Mouse (Mus musculus): ENCODE data around the gene Lsm4. TPM values are rescaled to one million over a fixed set of nuclear protein-coding genes. Genes with fewer than 3 reads are reported as not detected.
A peak's percentile ranks its signal among the peaks of the same experiment; 100 is the strongest.

Gene Lsm4
- polyA plus RNA-seq, 2 experiments: 134 to 160 TPM

DNA sequence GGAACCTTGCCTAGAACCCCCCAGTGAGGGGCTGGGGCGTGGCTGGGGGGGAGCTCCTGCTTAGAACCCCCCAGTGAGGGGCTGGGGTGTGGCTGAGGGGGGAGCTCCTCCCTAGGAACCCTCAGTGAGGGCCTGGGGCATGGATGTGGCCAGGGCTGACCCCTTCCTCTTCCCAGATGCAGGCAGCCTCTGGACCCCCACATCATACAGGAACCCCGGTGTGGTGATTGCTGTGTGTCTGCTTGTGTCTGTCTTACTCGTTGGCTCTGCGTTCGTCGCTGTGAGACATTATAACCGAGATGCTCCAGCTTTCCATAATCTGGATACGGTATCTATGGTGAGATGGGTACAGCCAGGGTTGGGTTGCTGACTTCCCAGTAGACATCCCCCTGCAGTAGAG, 48.6 kb downstream of the Lsm4 start:
- Histone ChIP-seq H3K27ac (no peak overlapping the region), H3K9ac (replicated peaks) (no peak overlapping the region), H3K4me3 (ENCODE audit: insufficient read depth in 1 of 2, low read depth in 2 of 2, low read length in 2 of 2) (no peak overlapping the region), H3K9me3 (ENCODE audit: control insufficient read depth, low read length) (no peaks in the 10 kb centered on the region), H3K27me3 (ENCODE audit: control insufficient read depth, insufficient read depth, low read length) (peaks cover 5% of the 10 kb centered on the region), H3K4me1 (replicated peaks; ENCODE audit: control insufficient read depth in 2 of 2, insufficient read depth in 2 of 2, low read length in 1 of 2) (no peaks in the 10 kb centered on the region), H3K4me2 (ENCODE audit: low read depth) (no peak overlapping the region), H3K36me3 (replicated peaks; ENCODE audit: control insufficient read depth, insufficient read depth, low read depth) (no peaks in the 10 kb centered on the region)
- 75% methylated on average over 8 of the region's 8 CpGs for WGBS (ENCODE audit: insufficient replicate concordance)
- no peak for ATAC-seq (ENCODE audit: insufficient read depth)
- DNase-seq (ENCODE audit: low read depth in 3 of 3, low spot score in 3 of 3): no peak
- TF ChIP-seq EP300 (IDR thresholded peaks at IDR 0.05; ENCODE audit: low read depth) (no peak), CTCF (IDR thresholded peaks at IDR 0.05; ENCODE audit: low read depth) (no peak)

DNA sequence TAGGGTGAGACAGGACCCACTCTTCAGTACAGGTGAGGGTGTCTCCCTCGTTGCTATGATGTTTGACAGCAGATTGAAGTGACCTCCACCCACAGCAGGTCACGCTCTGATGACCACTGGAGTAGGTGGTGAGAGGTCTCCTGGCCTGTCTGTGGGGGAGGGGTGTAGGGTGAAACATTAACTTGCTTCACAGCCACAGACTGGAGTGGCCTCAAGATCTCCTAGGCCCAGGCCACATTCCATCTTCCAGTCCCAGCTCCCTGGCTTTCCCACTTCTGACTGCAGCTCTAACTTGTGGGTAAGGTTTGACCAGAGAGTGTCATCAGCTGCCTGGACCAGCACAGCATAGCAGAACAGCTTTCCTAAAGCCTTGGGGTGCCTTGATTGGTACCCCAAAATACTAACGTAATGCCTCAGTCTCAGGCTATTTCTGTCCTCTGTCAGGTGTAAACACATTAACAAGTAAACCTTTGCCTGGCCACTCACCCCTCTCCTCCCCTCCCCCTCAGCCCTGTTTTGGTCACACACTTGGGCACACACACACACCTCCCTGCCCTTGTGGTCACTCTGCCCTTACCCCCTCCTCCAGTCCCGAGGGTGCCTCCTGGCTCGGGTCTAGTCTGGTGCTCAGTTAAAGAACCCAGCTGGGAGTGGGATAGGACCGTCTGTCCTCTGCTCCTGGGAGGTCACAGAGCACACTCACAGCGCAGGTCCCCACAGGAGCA, 50.6 kb downstream of the Lsm4 start, which contains the start of gene Pde4c:
Pde4c (plus strand) TSS at position 235 of the 725 bp plus-strand sequence.
- WGBS (ENCODE audit: insufficient replicate concordance): 48% methylated on average over 7 of the region's 7 CpGs
- Histone ChIP-seq H3K36me3 (replicated peaks; ENCODE audit: control insufficient read depth, insufficient read depth, low read depth) (no peaks in the 10 kb centered on the region), H3K9me3 (ENCODE audit: control insufficient read depth, low read length) (no peaks in the 10 kb centered on the region), H3K4me1 (replicated peaks; ENCODE audit: control insufficient read depth in 2 of 2, insufficient read depth in 2 of 2, low read length in 1 of 2) (no peaks in the 10 kb centered on the region), H3K4me2 (ENCODE audit: low read depth) (peak within 1 kb of the TSS; percentile 22; the same call in 1 of the 2 replicates), H3K27me3 (ENCODE audit: control insufficient read depth, insufficient read depth, low read length) (peaks cover 16% of the 10 kb centered on the region), H3K4me3 (ENCODE audit: insufficient read depth in 1 of 2, low read depth in 2 of 2, low read length in 2 of 2) (0 out of 4 replicates have a peak within 1 kb of the TSS, but pooled peaks of 1 of the 2 experiments have one; percentile 12), H3K9ac (replicated peaks) (no peak within 1 kb of the TSS), H3K27ac (peak within 1 kb of the TSS; percentile 5; the same call in 1 of the 2 replicates)
- DNase-seq (ENCODE audit: low read depth in 3 of 3, low spot score in 3 of 3) (peak in 1 of 3 experiments; percentile 22), ATAC-seq (ENCODE audit: insufficient read depth) (peak; percentile 70)
- TF ChIP-seq CTCF (IDR thresholded peaks at IDR 0.05; ENCODE audit: low read depth) (no peak), EP300 (IDR thresholded peaks at IDR 0.05; ENCODE audit: low read depth) (no peak)

DNA sequence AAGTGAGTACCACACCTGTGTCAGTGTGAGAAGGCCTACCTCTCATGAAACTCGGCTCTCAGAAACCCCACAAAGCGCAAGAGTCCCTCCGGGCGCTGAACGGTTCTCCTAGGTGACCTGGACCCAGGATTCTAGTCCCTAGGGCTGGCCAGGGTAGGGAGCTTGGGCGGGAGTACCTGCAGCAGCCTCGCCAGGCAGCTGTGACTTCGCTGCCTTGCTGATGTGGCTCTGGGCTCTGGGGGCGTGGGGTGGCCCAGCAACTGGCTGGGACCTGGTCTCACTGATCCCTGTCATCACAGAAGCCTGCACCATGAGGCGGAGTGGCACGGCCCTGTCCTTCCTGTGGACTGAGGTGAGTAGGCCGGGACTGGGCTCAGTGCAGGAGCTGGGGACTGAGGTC, 51.2 kb downstream of the Lsm4 start:
- TF ChIP-seq EP300 (IDR thresholded peaks at IDR 0.05; ENCODE audit: low read depth): no peak
- TF ChIP-seq CTCF (IDR thresholded peaks at IDR 0.05; ENCODE audit: low read depth): no peak
- Histone ChIP-seq H3K9me3 (ENCODE audit: control insufficient read depth, low read length) (no peaks in the 10 kb centered on the region), H3K4me2 (ENCODE audit: low read depth) (peak overlapping the region; percentile 16; the same call in 1 of the 2 replicates), H3K4me1 (replicated peaks; ENCODE audit: control insufficient read depth in 2 of 2, insufficient read depth in 2 of 2, low read length in 1 of 2) (no peaks in the 10 kb centered on the region), H3K36me3 (replicated peaks; ENCODE audit: control insufficient read depth, insufficient read depth, low read depth) (no peaks in the 10 kb centered on the region), H3K27me3 (ENCODE audit: control insufficient read depth, insufficient read depth, low read length) (peaks cover 20% of the 10 kb centered on the region), H3K9ac (replicated peaks) (no peak overlapping the region), H3K4me3 (ENCODE audit: insufficient read depth in 1 of 2, low read depth in 2 of 2, low read length in 2 of 2) (no peak overlapping the region), H3K27ac (peak overlapping the region; percentile 5; the same call in 1 of the 2 replicates)
- ATAC-seq (ENCODE audit: insufficient read depth) (no peak), DNase-seq (ENCODE audit: low read depth in 3 of 3, low spot score in 3 of 3) (no peak)
- WGBS (ENCODE audit: insufficient replicate concordance): 57% methylated on average over 12 of the region's 12 CpGs

DNA sequence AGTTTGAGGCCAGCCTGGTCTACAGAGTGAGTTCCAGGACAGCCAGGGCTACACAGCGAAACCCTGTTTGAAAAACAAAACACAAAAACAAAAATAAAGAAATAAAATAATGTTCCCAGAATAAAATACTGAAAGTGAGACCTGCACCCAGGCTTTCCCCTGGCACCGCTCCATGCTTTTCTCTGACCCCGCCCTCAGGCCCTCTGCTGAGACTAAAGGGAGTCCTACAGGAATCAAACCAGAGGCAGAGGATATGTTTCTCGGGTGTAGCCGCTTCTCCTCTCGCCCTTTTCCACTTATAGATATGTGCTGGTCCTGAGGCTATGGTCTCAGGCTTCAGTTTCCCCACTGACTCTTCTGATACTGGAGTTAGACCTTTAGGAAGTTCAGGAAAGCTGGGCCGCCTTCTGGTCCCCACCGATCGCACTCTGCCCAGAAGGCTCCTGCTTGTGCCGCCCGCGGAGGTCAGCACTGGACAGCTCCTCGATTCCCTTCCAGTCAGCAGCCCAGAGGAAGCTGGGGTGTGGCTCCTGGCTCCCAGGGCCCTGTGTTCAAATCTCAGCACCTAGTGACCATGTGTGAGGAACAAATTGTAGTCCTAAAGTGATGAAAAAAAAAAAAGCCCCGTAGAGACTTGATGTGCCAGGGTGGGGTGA, 52.9 kb downstream of the Lsm4 start:
- Histone ChIP-seq H3K4me1 (replicated peaks; ENCODE audit: control insufficient read depth in 2 of 2, insufficient read depth in 2 of 2, low read length in 1 of 2) (0 out of 4 replicates have a peak, but pooled peaks cover 0 to 2% of the 10 kb centered on the region in 2 experiments), H3K9ac (replicated peaks) (no peak overlapping the region), H3K9me3 (ENCODE audit: control insufficient read depth, low read length) (no peaks in the 10 kb centered on the region), H3K36me3 (replicated peaks; ENCODE audit: control insufficient read depth, insufficient read depth, low read depth) (no peaks in the 10 kb centered on the region), H3K4me3 (ENCODE audit: insufficient read depth in 1 of 2, low read depth in 2 of 2, low read length in 2 of 2) (no peak overlapping the region), H3K4me2 (ENCODE audit: low read depth) (no peak overlapping the region), H3K27ac (no peak overlapping the region), H3K27me3 (ENCODE audit: control insufficient read depth, insufficient read depth, low read length) (peaks cover 32% of the 10 kb centered on the region)
- ATAC-seq (ENCODE audit: insufficient read depth): no peak
- no peak for TF ChIP-seq CTCF (IDR thresholded peaks at IDR 0.05; ENCODE audit: low read depth)
- TF ChIP-seq EP300 (IDR thresholded peaks at IDR 0.05; ENCODE audit: low read depth): no peak
- WGBS (ENCODE audit: insufficient replicate concordance): 23% methylated on average over 14 of the region's 14 CpGs
- DNase-seq (ENCODE audit: low read depth in 3 of 3, low spot score in 3 of 3): no peak

DNA sequence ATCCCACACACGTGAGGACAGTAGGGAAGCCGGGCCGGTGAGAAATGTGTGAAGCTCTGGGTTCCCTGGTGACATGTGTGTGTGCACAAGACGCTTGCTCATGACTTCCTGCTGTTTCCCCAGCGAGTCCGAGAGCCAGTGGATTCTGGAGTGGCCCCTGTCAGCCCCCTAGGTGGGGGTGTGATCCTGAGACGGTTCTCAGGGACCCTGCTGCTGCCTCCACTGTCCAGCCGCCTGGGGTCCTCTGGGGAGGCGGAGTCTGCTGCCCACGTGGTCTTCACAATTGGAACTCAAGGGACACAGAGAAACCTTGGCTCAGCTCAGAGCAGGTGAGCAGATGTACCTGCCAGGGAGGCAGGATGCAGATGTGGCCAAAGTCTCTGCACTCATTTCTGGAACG, 53.7 kb downstream of the Lsm4 start:
- peaks cover 32% of the 10 kb centered on the region for H3K27me3 ChIP-seq (ENCODE audit: control insufficient read depth, insufficient read depth, low read length)
- H3K9me3 ChIP-seq (ENCODE audit: control insufficient read depth, low read length): no peaks in the 10 kb centered on the region
- H3K4me2 ChIP-seq (ENCODE audit: low read depth): no peak overlapping the region
- H3K4me1 ChIP-seq (replicated peaks; ENCODE audit: control insufficient read depth in 2 of 2, insufficient read depth in 2 of 2, low read length in 1 of 2): 0 out of 4 replicates have a peak, but pooled peaks cover 0 to 2% of the 10 kb centered on the region in 2 experiments
- DNase-seq (ENCODE audit: low read depth in 3 of 3, low spot score in 3 of 3) (no peak), ATAC-seq (ENCODE audit: insufficient read depth) (no peak)
- H3K4me3 ChIP-seq (ENCODE audit: insufficient read depth in 1 of 2, low read depth in 2 of 2, low read length in 2 of 2): no peak overlapping the region
- WGBS (ENCODE audit: insufficient replicate concordance): 37% methylated on average over 11 of the region's 11 CpGs
- no peak overlapping the region for H3K27ac ChIP-seq
- no peak overlapping the region for H3K9ac ChIP-seq (replicated peaks)
- TF ChIP-seq EP300 (IDR thresholded peaks at IDR 0.05; ENCODE audit: low read depth) (no peak), CTCF (IDR thresholded peaks at IDR 0.05; ENCODE audit: low read depth) (no peak)
- H3K36me3 ChIP-seq (replicated peaks; ENCODE audit: control insufficient read depth, insufficient read depth, low read depth): no peaks in the 10 kb centered on the region

Other genes with a start within 250 kb of the Lsm4 start
- gene Crtc1, start 233.7 kb upstream of the Lsm4 start, polyA plus RNA-seq (2012; rRNA removed): 3.9 and 4.5 TPM in 2 replicates
- 2.9 and 3.9 TPM in 2 replicates for gene Crtc1, start 233.7 kb upstream of the Lsm4 start, polyA plus RNA-seq (2014; fragmentation: Nextera tagmentation; extraction: Ambion mirVana)
- gene Klhl26, start 196.3 kb upstream of the Lsm4 start, polyA plus RNA-seq (2012; rRNA removed): 6.5 and 7.1 TPM in 2 replicates
- 5.0 and 6.0 TPM in 2 replicates for gene Klhl26, start 196.3 kb upstream of the Lsm4 start, polyA plus RNA-seq (2014; fragmentation: Nextera tagmentation; extraction: Ambion mirVana)
- 0.03 and 0.09 TPM in 2 replicates for gene Tmem59l, start 185.9 kb upstream of the Lsm4 start, polyA plus RNA-seq (2012; rRNA removed)
- not detected in 2 replicates for gene Tmem59l, start 185.9 kb upstream of the Lsm4 start, polyA plus RNA-seq (2014; fragmentation: Nextera tagmentation; extraction: Ambion mirVana)
- 1.5 and 1.9 TPM in 2 replicates for gene Crlf1, start 180.1 kb upstream of the Lsm4 start, polyA plus RNA-seq (2012; rRNA removed)
- 3.7 and 4.0 TPM in 2 replicates for gene Crlf1, start 180.1 kb upstream of the Lsm4 start, polyA plus RNA-seq (2014; fragmentation: Nextera tagmentation; extraction: Ambion mirVana)
- gene Rex1bd, start 166.5 kb upstream of the Lsm4 start, polyA plus RNA-seq (2012; rRNA removed): 55.1 and 71.6 TPM in 2 replicates
- 72.0 and 74.2 TPM in 2 replicates for gene Rex1bd, start 166.5 kb upstream of the Lsm4 start, polyA plus RNA-seq (2014; fragmentation: Nextera tagmentation; extraction: Ambion mirVana)
- 553 and 870 TPM in 2 replicates for gene Uba52, start 162.4 kb upstream of the Lsm4 start, polyA plus RNA-seq (2012; rRNA removed)
- gene Uba52, start 162.4 kb upstream of the Lsm4 start, polyA plus RNA-seq (2014; fragmentation: Nextera tagmentation; extraction: Ambion mirVana): 738 and 773 TPM in 2 replicates
- 140 and 149 TPM in 2 replicates for gene Fkbp8, start 145.5 kb upstream of the Lsm4 start, polyA plus RNA-seq (2012; rRNA removed)
- 114 and 135 TPM in 2 replicates for gene Fkbp8, start 145.5 kb upstream of the Lsm4 start, polyA plus RNA-seq (2014; fragmentation: Nextera tagmentation; extraction: Ambion mirVana)
- gene Kxd1, start 145.3 kb upstream of the Lsm4 start, polyA plus RNA-seq (2012; rRNA removed): 28.9 and 30.8 TPM in 2 replicates
- 32.6 and 33.3 TPM in 2 replicates for gene Kxd1, start 145.3 kb upstream of the Lsm4 start, polyA plus RNA-seq (2014; fragmentation: Nextera tagmentation; extraction: Ambion mirVana)
- 8.9 and 9.6 TPM in 2 replicates for gene Ell, start 133.8 kb upstream of the Lsm4 start, polyA plus RNA-seq (2012; rRNA removed)
- gene Ell, start 133.8 kb upstream of the Lsm4 start, polyA plus RNA-seq (2014; fragmentation: Nextera tagmentation; extraction: Ambion mirVana): 7.7 and 9.2 TPM in 2 replicates
- gene Isyna1, start 78.9 kb upstream of the Lsm4 start, polyA plus RNA-seq (2012; rRNA removed): 61.3 and 62.4 TPM in 2 replicates
- gene Isyna1, start 78.9 kb upstream of the Lsm4 start, polyA plus RNA-seq (2014; fragmentation: Nextera tagmentation; extraction: Ambion mirVana): 30.2 and 34.2 TPM in 2 replicates
- gene Ssbp4, start 64.4 kb upstream of the Lsm4 start, polyA plus RNA-seq (2012; rRNA removed): 36.3 and 50.8 TPM in 2 replicates
- 49.5 and 61.7 TPM in 2 replicates for gene Ssbp4, start 64.4 kb upstream of the Lsm4 start, polyA plus RNA-seq (2014; fragmentation: Nextera tagmentation; extraction: Ambion mirVana)
- 4.3 and 5.3 TPM in 2 replicates for gene Lrrc25, start 57.1 kb upstream of the Lsm4 start, polyA plus RNA-seq (2012; rRNA removed)
- gene Lrrc25, start 57.1 kb upstream of the Lsm4 start, polyA plus RNA-seq (2014; fragmentation: Nextera tagmentation; extraction: Ambion mirVana): 4.7 TPM in 2 replicates
- gene Gdf15, start 40.8 kb upstream of the Lsm4 start, polyA plus RNA-seq (2012; rRNA removed): 6.3 and 9.0 TPM in 2 replicates
- 1.2 and 2.8 TPM in 2 replicates for gene Gdf15, start 40.8 kb upstream of the Lsm4 start, polyA plus RNA-seq (2014; fragmentation: Nextera tagmentation; extraction: Ambion mirVana)
- gene Pgpep1, start 12.9 kb upstream of the Lsm4 start, polyA plus RNA-seq (2012; rRNA removed): 7.6 and 8.6 TPM in 2 replicates
- gene Pgpep1, start 12.9 kb upstream of the Lsm4 start, polyA plus RNA-seq (2014; fragmentation: Nextera tagmentation; extraction: Ambion mirVana): 19.8 and 23.5 TPM in 2 replicates
- gene Jund, start 25.7 kb downstream of the Lsm4 start, polyA plus RNA-seq (2012; rRNA removed): 28.4 and 29.4 TPM in 2 replicates
- gene Jund, start 25.7 kb downstream of the Lsm4 start, polyA plus RNA-seq (2014; fragmentation: Nextera tagmentation; extraction: Ambion mirVana): 20.3 and 21.8 TPM in 2 replicates
- gene Iqcn, start 30.2 kb downstream of the Lsm4 start, polyA plus RNA-seq (2012; rRNA removed): not detected in 2 replicates
- not detected in 2 replicates for gene Iqcn, start 30.2 kb downstream of the Lsm4 start, polyA plus RNA-seq (2014; fragmentation: Nextera tagmentation; extraction: Ambion mirVana)
- 0.04 TPM in 1 of 2 replicates, not detected in the other for gene Gm3336, start 45.3 kb downstream of the Lsm4 start, polyA plus RNA-seq (2012; rRNA removed)
- gene Gm3336, start 45.3 kb downstream of the Lsm4 start, polyA plus RNA-seq (2014; fragmentation: Nextera tagmentation; extraction: Ambion mirVana): 0.11 TPM in 2 replicates
- gene Pde4c, start 50.5 kb downstream of the Lsm4 start, polyA plus RNA-seq (2012; rRNA removed): 1.6 TPM in 2 replicates
- 0.34 and 0.74 TPM in 2 replicates for gene Pde4c, start 50.5 kb downstream of the Lsm4 start, polyA plus RNA-seq (2014; fragmentation: Nextera tagmentation; extraction: Ambion mirVana)
- 2.7 and 3.2 TPM in 2 replicates for gene Rab3a, start 81.4 kb downstream of the Lsm4 start, polyA plus RNA-seq (2012; rRNA removed)
- gene Rab3a, start 81.4 kb downstream of the Lsm4 start, polyA plus RNA-seq (2014; fragmentation: Nextera tagmentation; extraction: Ambion mirVana): 1.6 and 2.4 TPM in 2 replicates
- 25.3 and 28.5 TPM in 2 replicates for gene Mpv17l2, start 87.7 kb downstream of the Lsm4 start, polyA plus RNA-seq (2012; rRNA removed)
- 39.8 and 41.5 TPM in 2 replicates for gene Mpv17l2, start 87.7 kb downstream of the Lsm4 start, polyA plus RNA-seq (2014; fragmentation: Nextera tagmentation; extraction: Ambion mirVana)
- 13.2 and 17.5 TPM in 2 replicates for gene Pik3r2, start 103.5 kb downstream of the Lsm4 start, polyA plus RNA-seq (2012; rRNA removed)
- 8.2 and 12.0 TPM in 2 replicates for gene Pik3r2, start 103.5 kb downstream of the Lsm4 start, polyA plus RNA-seq (2014; fragmentation: Nextera tagmentation; extraction: Ambion mirVana)
- gene Mast3, start 131.8 kb downstream of the Lsm4 start, polyA plus RNA-seq (2012; rRNA removed): 11.1 and 13.0 TPM in 2 replicates
- 5.4 and 6.3 TPM in 2 replicates for gene Mast3, start 131.8 kb downstream of the Lsm4 start, polyA plus RNA-seq (2014; fragmentation: Nextera tagmentation; extraction: Ambion mirVana)
- gene Il12rb1, start 135.2 kb downstream of the Lsm4 start, polyA plus RNA-seq (2012; rRNA removed): 0.11 and 0.13 TPM in 2 replicates
- gene Il12rb1, start 135.2 kb downstream of the Lsm4 start, polyA plus RNA-seq (2014; fragmentation: Nextera tagmentation; extraction: Ambion mirVana): 0.18 and 0.39 TPM in 2 replicates
- gene Arrdc2, start 166.5 kb downstream of the Lsm4 start, polyA plus RNA-seq (2012; rRNA removed): 33.9 and 35.0 TPM in 2 replicates
- gene Arrdc2, start 166.5 kb downstream of the Lsm4 start, polyA plus RNA-seq (2014; fragmentation: Nextera tagmentation; extraction: Ambion mirVana): 9.5 and 14.3 TPM in 2 replicates
- 0.27 and 0.34 TPM in 2 replicates for gene Kcnn1, start 190.0 kb downstream of the Lsm4 start, polyA plus RNA-seq (2012; rRNA removed)
- 0.08 and 0.17 TPM in 2 replicates for gene Kcnn1, start 190.0 kb downstream of the Lsm4 start, polyA plus RNA-seq (2014; fragmentation: Nextera tagmentation; extraction: Ambion mirVana)
- 20.4 and 34.3 TPM in 2 replicates for gene Ccdc124, start 200.7 kb downstream of the Lsm4 start, polyA plus RNA-seq (2012; rRNA removed)
- 54.1 and 56.3 TPM in 2 replicates for gene Ccdc124, start 200.7 kb downstream of the Lsm4 start, polyA plus RNA-seq (2014; fragmentation: Nextera tagmentation; extraction: Ambion mirVana)
- 0.06 and 0.10 TPM in 2 replicates for gene Slc5a5, start 219.5 kb downstream of the Lsm4 start, polyA plus RNA-seq (2012; rRNA removed)
- 0.03 and 0.05 TPM in 2 replicates for gene Slc5a5, start 219.5 kb downstream of the Lsm4 start, polyA plus RNA-seq (2014; fragmentation: Nextera tagmentation; extraction: Ambion mirVana)
- 2,449 and 2,899 TPM in 2 replicates for gene Rpl18a, start 224.2 kb downstream of the Lsm4 start, polyA plus RNA-seq (2012; rRNA removed)
- gene Rpl18a, start 224.2 kb downstream of the Lsm4 start, polyA plus RNA-seq (2014; fragmentation: Nextera tagmentation; extraction: Ambion mirVana): 3,155 and 3,211 TPM in 2 replicates
- gene Map1s, start 232.7 kb downstream of the Lsm4 start, polyA plus RNA-seq (2012; rRNA removed): 11.5 and 15.4 TPM in 2 replicates
- gene Map1s, start 232.7 kb downstream of the Lsm4 start, polyA plus RNA-seq (2014; fragmentation: Nextera tagmentation; extraction: Ambion mirVana): 9.3 and 11.8 TPM in 2 replicates

Data from liver, embryonic 14.5 days (tissue).